Mouse (Mus musculus) heart, embryonic 12.5 days (tissue): ENCODE data around the gene 4930442H23Rik. TPM values are rescaled to one million over a fixed set of nuclear protein-coding genes. Genes with fewer than 3 reads are reported as not detected.
A peak's percentile ranks its signal among the peaks of the same experiment; 100 is the strongest.
"Not testable (repeated sequence)": the region's sequence is repeated elsewhere in the genome, so short reads cannot be mapped to it uniquely, and the experiment has no call there.

Experiments used
- ATAC-seq: fragments of 200-750 bp; cut with Nextera tagmentation; 2 replicates; pipeline ENCODE4 v1.8.0; 2017; ENCODE audit warnings: moderate TSS enrichment, moderate library complexity; ENCODE audit not compliant: insufficient number of reproducible peaks, low FRiP score
- H3K27ac ChIP-seq: fragments of 300-500 bp; sonication (generic); 2 replicates; pipeline ENCODE4 v1.5.1; 2016; ENCODE audit warnings: mild to moderate bottlenecking, moderate library complexity; ENCODE audit not compliant: poor library complexity, severe bottlenecking
- H3K27me3 ChIP-seq: fragments of 300-500 bp; sonication (generic); replicated peaks from 2 replicates; pipeline ENCODE4 v1.6.1; 2016; ENCODE audit warnings: mild to moderate bottlenecking, moderate library complexity
- H3K36me3 ChIP-seq: fragments of 300-500 bp; sonication (generic); 2 replicates; pipeline ENCODE4 v1.6.1; 2016; ENCODE audit warnings: mild to moderate bottlenecking, moderate library complexity
- H3K4me1 ChIP-seq: fragments of 300-500 bp; sonication (generic); replicated peaks from 2 replicates; pipeline ENCODE4 v1.6.1; 2016; ENCODE audit warnings: mild to moderate bottlenecking
- H3K4me2 ChIP-seq: fragments of 300-500 bp; sonication (generic); 2 replicates; pipeline ENCODE4 v1.6.1; 2016; ENCODE audit warnings: mild to moderate bottlenecking, moderate library complexity
- H3K4me3 ChIP-seq: fragments of 300-500 bp; sonication (generic); 2 replicates; pipeline ENCODE4 v1.5.1; 2016; ENCODE audit warnings: mild to moderate bottlenecking
- H3K9ac ChIP-seq: fragments of 300-500 bp; sonication (generic); 2 replicates; pipeline ENCODE4 v1.6.1; 2016; ENCODE audit warnings: mild to moderate bottlenecking, moderate library complexity
- H3K9me3 ChIP-seq: fragments of 300-500 bp; sonication (generic); replicated peaks from 2 replicates; pipeline ENCODE4 v1.6.1; 2016; ENCODE audit warnings: mild to moderate bottlenecking, moderate library complexity
- WGBS: fragments of 180-500 bp; shearing (Covaris S2); methylation state at CpG from one replicate; pipeline ENCODE4 v1.1.7; 2016; 5-methylcytosine and 5-hydroxymethylcytosine counted together
- polyA plus RNA-seq: library from polyadenylated mRNA; unstranded; fragments of >200 nt; fragmentation: Nextera tagmentation; extraction: Ambion mirVana; gene quantifications from 2 replicates; pipeline ENCODE4 v1.2.1, GENCODE M21; 2016

4930442H23Rik gene
- polyA plus RNA-seq, 1 experiment from 2014 or later = 0.18 TPM

DNA sequence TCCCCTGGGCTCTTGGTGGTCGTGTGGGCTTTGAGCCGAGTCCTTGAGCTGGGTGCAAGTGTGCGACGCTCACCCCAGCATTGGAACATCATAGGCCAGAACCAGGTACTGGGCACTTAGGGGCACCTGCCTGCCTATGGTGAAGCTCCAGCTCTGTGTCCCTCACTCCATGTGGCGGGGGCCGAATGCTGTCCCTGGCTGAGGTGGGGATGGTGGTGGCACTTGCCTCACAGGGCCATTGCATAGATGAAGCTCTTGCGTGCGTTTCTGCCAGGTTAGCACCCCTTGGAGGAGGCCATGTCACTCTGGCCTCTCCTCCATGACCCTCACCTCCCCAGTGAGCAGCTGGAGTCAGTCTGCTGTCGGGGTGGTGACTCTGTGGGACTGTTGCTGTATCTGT lies 3.5 kb upstream of the 4930442H23Rik start:
- H3K9ac ChIP-seq = 0 out of 2 replicates have a peak overlapping the region, but pooled peaks have one; percentile 15
- H3K9me3 ChIP-seq = no peaks in the 10 kb centered on the region
- H3K27ac ChIP-seq = no peak overlapping the region
- ATAC-seq = no peak
- no peak overlapping the region for H3K4me2 ChIP-seq
- no peaks in the 10 kb centered on the region for H3K27me3 ChIP-seq
- WGBS = 90% methylated on average over 9 of the region's 9 CpGs
- H3K4me3 ChIP-seq = 0 out of 2 replicates have a peak overlapping the region, but pooled peaks have one; percentile 1
- H3K36me3 ChIP-seq = peaks cover 62% of the 10 kb centered on the region
- peaks cover 51% of the 10 kb centered on the region for H3K4me1 ChIP-seq

- no peak overlapping the region for H3K4me3 ChIP-seq
- 10% methylated on average over 4 of the region's 4 CpGs for WGBS
- no peaks in the 10 kb centered on the region for H3K27me3 ChIP-seq
- H3K27ac ChIP-seq = peak overlapping the region; percentile 90
- H3K4me2 ChIP-seq = peak overlapping the region; percentile 80
- peaks cover 72% of the 10 kb centered on the region for H3K36me3 ChIP-seq
- no peaks in the 10 kb centered on the region for H3K9me3 ChIP-seq
- peaks cover 50% of the 10 kb centered on the region for H3K4me1 ChIP-seq
- 0 out of 2 replicates have a peak, but pooled peaks have one; percentile 9 for ATAC-seq
- H3K9ac ChIP-seq = peak overlapping the region; percentile 36; the same call in 1 of the 2 replicates
Observed at GRCm38 (mm10) chr10:81184765-81185164, 1.1 kb upstream of the 4930442H23Rik start.

- 5% methylated on average over 53 of the region's 53 CpGs for WGBS
Observed at GRCm38 (mm10) chr10:81182336-81183333, 1.0 kb downstream of the 4930442H23Rik start, which contains the start of gene Dapk3. Gene Dapk3 (plus strand): TSS chr10:81183005.

DNA sequence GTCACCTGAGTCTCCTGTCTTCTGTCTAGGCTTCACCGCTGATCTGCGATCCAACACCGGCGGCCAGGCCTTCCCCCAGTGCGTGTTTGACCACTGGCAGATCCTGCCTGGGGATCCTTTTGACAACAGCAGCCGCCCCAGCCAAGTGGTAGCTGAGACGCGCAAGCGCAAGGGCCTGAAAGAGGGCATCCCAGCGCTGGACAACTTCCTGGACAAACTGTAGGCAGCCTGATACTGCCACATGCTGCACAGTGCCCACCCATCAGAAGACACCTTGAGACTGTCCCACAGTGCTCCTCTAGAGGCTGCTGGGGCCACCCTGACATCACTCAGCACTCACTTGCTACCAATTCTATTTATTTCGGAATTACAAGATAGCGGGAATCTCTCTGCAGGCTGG lies 1.8 kb downstream of the 4930442H23Rik start:
- peaks cover 73% of the 10 kb centered on the region for H3K36me3 ChIP-seq
- H3K27me3 ChIP-seq, H3K9ac ChIP-seq, ATAC-seq, H3K4me3 ChIP-seq, H3K9me3 ChIP-seq, H3K4me2 ChIP-seq: not testable (repeated sequence)
- WGBS = 69% methylated on average over 12 of the region's 12 CpGs
- H3K27ac ChIP-seq = peak overlapping the region; percentile 37
- peaks cover 66% of the 10 kb centered on the region for H3K4me1 ChIP-seq

More at GRCm38 (mm10) chr10:81182336-81183333, 1.0 kb downstream of the 4930442H23Rik start, which contains the start of gene Dapk3:
- Histone ChIP-seq H3K27me3 (no peaks in the 10 kb centered on the region), H3K4me1 (peaks cover 68% of the 10 kb centered on the region), H3K9ac (peak within 1 kb of the TSS; percentile 77), H3K4me3 (peak within 1 kb of the TSS; percentile 77), H3K36me3 (peaks cover 77% of the 10 kb centered on the region), H3K27ac (peak within 1 kb of the TSS; percentile 91), H3K9me3 (no peaks in the 10 kb centered on the region), H3K4me2 (peak within 1 kb of the TSS; percentile 80)
- ATAC-seq = peak; percentile 92

DNA sequence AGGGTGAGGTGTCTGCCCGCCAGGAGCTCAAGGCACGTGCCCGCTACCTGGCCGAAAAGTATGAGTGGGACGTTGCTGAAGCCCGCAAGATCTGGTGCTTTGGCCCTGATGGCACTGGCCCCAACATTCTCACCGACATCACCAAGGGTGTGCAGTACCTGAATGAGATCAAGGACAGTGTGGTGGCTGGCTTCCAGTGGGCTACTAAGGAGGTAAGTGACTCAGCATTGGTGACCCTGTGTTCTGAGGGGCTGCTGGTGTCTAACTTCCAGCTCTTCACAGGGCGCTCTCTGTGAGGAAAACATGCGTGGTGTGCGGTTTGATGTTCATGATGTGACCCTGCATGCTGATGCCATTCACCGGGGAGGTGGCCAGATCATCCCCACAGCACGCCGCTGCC lies 2.7 kb downstream of the 4930442H23Rik start:
- 0 out of 2 replicates have a peak overlapping the region, but pooled peaks have one; percentile 37 for H3K27ac ChIP-seq
- H3K4me3 ChIP-seq = no peak overlapping the region
- no peak overlapping the region for H3K9ac ChIP-seq
- H3K9me3 ChIP-seq = no peaks in the 10 kb centered on the region
- H3K4me2 ChIP-seq = no peak overlapping the region
- peaks cover 66% of the 10 kb centered on the region for H3K4me1 ChIP-seq
- H3K36me3 ChIP-seq = peaks cover 71% of the 10 kb centered on the region
- no peak for ATAC-seq
- WGBS = 91% methylated on average over 13 of the region's 13 CpGs
- H3K27me3 ChIP-seq = no peaks in the 10 kb centered on the region

- ATAC-seq = no peak
- H3K27ac ChIP-seq = peak overlapping the region; percentile 37
- no peaks in the 10 kb centered on the region for H3K27me3 ChIP-seq
- H3K4me3 ChIP-seq = no peak overlapping the region
- H3K4me1 ChIP-seq = peaks cover 67% of the 10 kb centered on the region
- H3K4me2 ChIP-seq = no peak overlapping the region
- 92% methylated on average over 32 of the region's 32 CpGs for WGBS
- no peaks in the 10 kb centered on the region for H3K9me3 ChIP-seq
- peak overlapping the region; percentile 1; the same call in 1 of the 2 replicates for H3K9ac ChIP-seq
- H3K36me3 ChIP-seq = peaks cover 61% of the 10 kb centered on the region
Observed at GRCm38 (mm10) chr10:81179451-81180342, 4.0 kb downstream of the 4930442H23Rik start.

GRCm38 (mm10) chr10:81178927-81179326 lies 4.7 kb downstream of the 4930442H23Rik start:
- Histone ChIP-seq H3K9me3 (no peaks in the 10 kb centered on the region), H3K27me3 (no peaks in the 10 kb centered on the region), H3K27ac (no peak overlapping the region), H3K4me2 (no peak overlapping the region), H3K9ac (0 out of 2 replicates have a peak overlapping the region, but pooled peaks have one; percentile 26), H3K4me1 (peaks cover 65% of the 10 kb centered on the region), H3K4me3 (no peak overlapping the region), H3K36me3 (peaks cover 55% of the 10 kb centered on the region)
- 90% methylated on average over 11 of the region's 11 CpGs for WGBS
- no peak for ATAC-seq

GRCm38 (mm10) chr10:81177958-81178712 lies 5.5 kb downstream of the 4930442H23Rik start:
- H3K4me2 ChIP-seq = peak overlapping the region; percentile 99
- 60% methylated on average over 14 of the region's 14 CpGs for WGBS
- peaks cover 53% of the 10 kb centered on the region for H3K36me3 ChIP-seq
- H3K4me1 ChIP-seq = peaks cover 64% of the 10 kb centered on the region
- ATAC-seq = no peak
- no peaks in the 10 kb centered on the region for H3K27me3 ChIP-seq
- H3K9ac ChIP-seq = peak overlapping the region; percentile 100
- H3K27ac ChIP-seq = peak overlapping the region; percentile 92; the same call in 1 of the 2 replicates
- H3K9me3 ChIP-seq = no peaks in the 10 kb centered on the region
- peak overlapping the region; percentile 87 for H3K4me3 ChIP-seq

DNA sequence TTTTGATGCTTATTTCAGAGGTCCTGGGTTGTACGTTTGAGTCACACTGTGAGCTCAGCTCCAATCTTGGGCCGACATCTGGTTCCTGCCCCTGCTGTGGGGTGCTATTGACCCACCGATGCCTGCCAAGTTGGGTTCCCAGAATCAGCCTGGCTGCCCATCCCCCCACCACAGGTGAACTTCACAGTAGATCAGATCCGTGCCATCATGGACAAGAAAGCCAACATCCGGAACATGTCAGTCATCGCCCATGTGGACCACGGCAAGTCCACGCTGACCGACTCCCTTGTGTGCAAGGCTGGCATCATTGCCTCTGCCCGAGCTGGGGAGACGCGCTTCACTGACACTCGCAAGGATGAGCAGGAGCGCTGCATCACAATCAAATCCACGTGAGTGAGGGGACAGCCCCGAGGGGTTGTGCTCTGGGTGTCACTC lies 6.1 kb downstream of the 4930442H23Rik start:
- Histone ChIP-seq H3K9ac (peak overlapping the region; percentile 100), H3K4me2 (peak overlapping the region; percentile 99), H3K9me3 (no peaks in the 10 kb centered on the region), H3K4me3 (peak overlapping the region; percentile 87), H3K36me3 (peaks cover 53% of the 10 kb centered on the region), H3K4me1 (peaks cover 64% of the 10 kb centered on the region), H3K27ac (peak overlapping the region; percentile 92), H3K27me3 (no peaks in the 10 kb centered on the region)
- ATAC-seq = no peak
- WGBS = 8% methylated on average over 16 of the region's 16 CpGs
